Mouse (Mus musculus) neural tube, embryonic 11.5 days (tissue): Measurements from ENCODE around the gene 1500015O10Rik. TPM values are rescaled to one million over a fixed set of nuclear protein-coding genes. Genes with fewer than 3 reads are reported as not detected.

ENCODE experiments used
- ATAC-seq: fragments of 200-750 bp; cut with Nextera tagmentation; 2 replicates; pipeline ENCODE4 v1.8.0; 2017; ENCODE audit warnings: moderate number of reproducible peaks, mild to moderate bottlenecking, moderate TSS enrichment, moderate library complexity; ENCODE audit not compliant: insufficient read depth, low FRiP score, low TSS enrichment
- DNase-seq: peaks from one replicate; pipeline ENCODE4 v3.0.0-alpha.2; 2015; ENCODE audit warnings: low spot score
- H3K27ac ChIP-seq: fragments of 300-500 bp; sonication (generic); 2 replicates; pipeline ENCODE4 v1.5.1; 2014; ENCODE audit warnings: low read depth, mild to moderate bottlenecking, low read length
- H3K27me3 ChIP-seq: fragments of 300-500 bp; sonication (generic); 2 replicates; pipeline ENCODE4 v1.6.1; 2014; ENCODE audit warnings: mild to moderate bottlenecking, low read length, mixed read lengths; ENCODE audit not compliant: control insufficient read depth, insufficient read depth
- H3K36me3 ChIP-seq: fragments of 300-500 bp; sonication (generic); 2 replicates; pipeline ENCODE4 v1.6.1; 2014; ENCODE audit warnings: mild to moderate bottlenecking, low read length, moderate library complexity, mixed read lengths; ENCODE audit not compliant: control insufficient read depth, insufficient read depth
- H3K4me1 ChIP-seq: fragments of 300-500 bp; sonication (generic); 2 replicates; pipeline ENCODE4 v1.6.1; 2014; ENCODE audit warnings: low read length, mixed read lengths; ENCODE audit not compliant: control insufficient read depth, insufficient read depth
- H3K4me2 ChIP-seq: fragments of 300-500 bp; sonication (generic); 2 replicates; pipeline ENCODE4 v1.6.1; 2014; ENCODE audit warnings: low read depth, mild to moderate bottlenecking, moderate library complexity
- H3K4me3 ChIP-seq: fragments of 300-500 bp; sonication (generic); 2 replicates; pipeline ENCODE4 v1.5.1; 2014; ENCODE audit warnings: low read depth, low read length
- H3K9ac ChIP-seq: fragments of 300-500 bp; sonication (generic); 2 replicates; pipeline ENCODE4 v1.6.1; 2014; ENCODE audit warnings: mild to moderate bottlenecking, low read length
- H3K9me3 ChIP-seq: fragments of 300-500 bp; sonication (generic); 2 replicates; pipeline ENCODE4 v1.6.1; 2016; ENCODE audit warnings: low read length; ENCODE audit not compliant: control insufficient read depth
- WGBS: fragments of 180-500 bp; shearing (Covaris S2); extraction: QIAGEN DNeasy Blood & Tissue Kit; methylation state at CpG from one replicate; pipeline ENCODE4 v1.1.7; 2014; 5-methylcytosine and 5-hydroxymethylcytosine counted together
- polyA plus RNA-seq: library from polyadenylated mRNA; unstranded; fragments of >200 nt; fragmentation: Nextera tagmentation; extraction: Ambion mirVana; gene quantifications from 2 replicates; pipeline ENCODE4 v1.2.1, GENCODE M21; 2014

The 1500015O10Rik gene
- polyA plus RNA-seq, 1 experiment from 2014 or later: 0.27 TPM

DNA sequence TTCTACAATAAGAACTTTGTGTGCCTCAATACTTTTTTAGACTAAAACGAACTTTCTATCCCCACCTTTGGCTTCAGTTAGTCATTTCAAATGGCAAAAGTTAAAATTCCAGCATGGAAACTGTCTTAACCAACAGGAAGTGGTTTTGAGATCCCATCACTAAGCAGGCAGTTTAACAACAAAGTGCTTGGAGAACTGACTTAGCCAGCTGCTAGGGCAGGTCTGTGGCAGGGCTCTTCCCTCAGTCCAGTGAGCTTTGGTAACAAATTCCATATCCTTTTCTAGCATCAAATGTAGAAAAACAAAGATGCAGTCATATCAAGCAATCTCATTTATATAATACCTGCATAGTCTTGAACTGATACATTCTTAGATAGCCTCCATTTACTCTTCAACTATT lies 7.9 kb upstream of the 1500015O10Rik start:
- H3K36me3 ChIP-seq: no peaks in the 10 kb centered on the region
- H3K9ac ChIP-seq: no peak overlapping the region
- no peaks in the 10 kb centered on the region for H3K4me1 ChIP-seq
- no peak overlapping the region for H3K4me2 ChIP-seq
- 74% methylated on average over 1 of the region's 1 CpGs for WGBS
- ATAC-seq (no peak), DNase-seq (no peak)
- H3K27ac ChIP-seq: no peak overlapping the region
- H3K4me3 ChIP-seq: no peak overlapping the region
- H3K9me3 ChIP-seq: no peaks in the 10 kb centered on the region
- no peaks in the 10 kb centered on the region for H3K27me3 ChIP-seq

DNA sequence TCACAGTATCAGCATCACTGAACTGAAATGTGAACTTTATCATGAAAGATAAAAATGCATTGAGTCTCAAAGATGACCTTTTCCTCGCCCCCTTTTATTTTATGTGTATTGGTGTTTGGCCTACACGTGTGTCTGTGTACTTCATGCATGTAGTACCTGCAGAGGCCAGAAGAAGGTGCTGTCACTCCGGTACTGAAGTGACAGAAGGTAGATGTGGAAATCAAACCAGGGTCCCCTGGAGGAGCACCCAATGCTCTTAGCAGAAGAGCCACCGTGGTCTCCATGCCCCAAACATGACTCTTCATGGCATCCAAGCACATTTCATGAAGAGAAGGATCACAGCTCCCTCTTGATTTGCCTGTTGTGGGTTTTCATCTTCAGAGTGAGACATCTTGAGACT lies 1.7 kb downstream of the 1500015O10Rik start:
- DNase-seq: no peak
- H3K9ac ChIP-seq: no peak overlapping the region
- H3K4me3 ChIP-seq: no peak overlapping the region
- no peaks in the 10 kb centered on the region for H3K27me3 ChIP-seq
- no peaks in the 10 kb centered on the region for H3K36me3 ChIP-seq
- 89% methylated on average over 4 of the region's 4 CpGs for WGBS
- no peak for ATAC-seq
- no peaks in the 10 kb centered on the region for H3K9me3 ChIP-seq
- no peaks in the 10 kb centered on the region for H3K4me1 ChIP-seq
- no peak overlapping the region for H3K4me2 ChIP-seq
- no peak overlapping the region for H3K27ac ChIP-seq

DNA sequence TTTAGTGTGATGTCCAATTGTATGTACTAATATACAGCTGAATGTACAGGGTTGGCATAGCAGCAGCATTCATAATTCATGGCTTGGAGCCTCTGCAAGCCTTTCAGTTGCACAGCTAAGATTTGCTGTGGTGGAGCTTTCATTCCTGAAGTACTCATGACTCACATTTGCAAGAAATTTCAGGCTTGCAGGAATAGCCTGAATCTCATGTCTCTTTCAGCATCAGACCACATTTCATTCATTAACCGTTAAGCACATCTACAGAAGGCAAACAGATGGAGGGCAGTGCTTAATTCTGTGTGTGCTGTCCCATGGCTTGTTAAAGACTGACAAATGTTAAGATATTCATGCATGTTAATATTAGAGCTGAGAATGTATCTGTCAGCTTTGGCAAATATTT lies 2.3 kb downstream of the 1500015O10Rik start:
- WGBS: 88% methylated on average over 1 of the region's 1 CpGs
- Histone ChIP-seq H3K36me3 (no peaks in the 10 kb centered on the region), H3K9me3 (no peaks in the 10 kb centered on the region), H3K27me3 (no peaks in the 10 kb centered on the region), H3K4me2 (no peak overlapping the region), H3K9ac (no peak overlapping the region), H3K4me3 (no peak overlapping the region), H3K4me1 (no peaks in the 10 kb centered on the region), H3K27ac (no peak overlapping the region)
- DNase-seq (no peak), ATAC-seq (no peak)

DNA sequence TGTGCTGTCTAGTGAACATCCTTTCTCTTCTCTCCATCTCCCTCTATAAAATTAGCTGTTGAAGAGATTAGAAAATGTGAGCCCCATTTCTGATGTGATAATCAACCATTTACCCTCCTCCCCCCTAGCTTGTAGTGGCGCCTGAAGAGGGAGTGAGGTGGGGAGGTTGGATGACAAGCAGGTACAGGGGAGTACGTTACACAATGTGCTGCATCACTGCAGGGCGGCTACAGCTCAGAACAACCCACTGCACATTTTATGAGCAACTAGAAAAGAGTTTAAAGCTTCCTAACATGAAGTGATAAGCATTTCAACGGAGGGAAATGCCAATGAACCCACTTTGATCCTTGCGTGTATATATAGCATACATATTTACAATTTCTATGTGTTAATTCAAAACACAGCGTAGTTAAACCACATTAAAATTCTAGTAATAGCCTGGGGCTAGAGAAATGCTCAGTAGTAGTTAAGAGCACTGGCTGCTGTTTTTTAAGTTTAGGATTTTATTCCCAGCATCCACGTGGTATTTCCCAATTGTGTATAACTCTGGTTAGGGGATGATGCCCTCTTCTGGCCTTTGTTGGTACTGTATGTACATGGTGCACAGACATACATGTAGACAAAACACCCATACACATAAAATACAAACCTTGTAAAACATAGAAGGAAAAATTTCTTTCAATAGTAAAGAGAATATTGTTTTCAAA lies 7.6 kb downstream of the 1500015O10Rik start:
- Histone ChIP-seq H3K4me3 (no peak overlapping the region), H3K4me2 (no peak overlapping the region), H3K27me3 (no peaks in the 10 kb centered on the region), H3K9me3 (no peaks in the 10 kb centered on the region), H3K9ac (no peak overlapping the region), H3K4me1 (no peaks in the 10 kb centered on the region), H3K27ac (no peak overlapping the region), H3K36me3 (no peaks in the 10 kb centered on the region)
- DNase-seq (peak; percentile 41), ATAC-seq (peak; percentile 75; the same call in 1 of the 2 replicates)
- WGBS: 74% methylated on average over 7 of the region's 7 CpGs

DNA sequence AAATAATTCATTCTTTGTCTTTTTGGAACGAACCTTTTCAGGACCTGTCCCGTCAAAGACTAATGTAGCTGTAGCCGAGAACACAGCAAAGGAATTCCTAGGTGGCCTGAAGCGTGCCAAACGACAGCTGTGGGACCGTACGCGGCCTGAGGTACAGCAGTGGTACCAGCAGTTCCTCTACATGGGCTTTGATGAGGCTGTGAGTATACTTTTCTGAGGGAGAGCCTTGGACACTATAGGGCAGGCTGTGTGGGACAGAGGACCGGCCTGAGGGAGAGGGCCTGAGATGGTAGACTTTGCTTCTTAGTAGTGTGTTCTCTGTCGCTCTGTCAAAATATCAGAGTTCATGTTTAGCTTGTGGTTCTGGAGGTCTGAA lies 8.1 kb downstream of the 1500015O10Rik start:
- H3K4me1 ChIP-seq: no peaks in the 10 kb centered on the region
- no peaks in the 10 kb centered on the region for H3K36me3 ChIP-seq
- H3K27ac ChIP-seq: no peak overlapping the region
- H3K27me3 ChIP-seq: no peaks in the 10 kb centered on the region
- H3K4me3 ChIP-seq: no peak overlapping the region
- 87% methylated on average over 10 of the region's 10 CpGs for WGBS
- no peak overlapping the region for H3K4me2 ChIP-seq
- ATAC-seq: peak; percentile 48; the same call in 1 of the 2 replicates
- H3K9me3 ChIP-seq: no peaks in the 10 kb centered on the region
- H3K9ac ChIP-seq: no peak overlapping the region
- no peak for DNase-seq

DNA sequence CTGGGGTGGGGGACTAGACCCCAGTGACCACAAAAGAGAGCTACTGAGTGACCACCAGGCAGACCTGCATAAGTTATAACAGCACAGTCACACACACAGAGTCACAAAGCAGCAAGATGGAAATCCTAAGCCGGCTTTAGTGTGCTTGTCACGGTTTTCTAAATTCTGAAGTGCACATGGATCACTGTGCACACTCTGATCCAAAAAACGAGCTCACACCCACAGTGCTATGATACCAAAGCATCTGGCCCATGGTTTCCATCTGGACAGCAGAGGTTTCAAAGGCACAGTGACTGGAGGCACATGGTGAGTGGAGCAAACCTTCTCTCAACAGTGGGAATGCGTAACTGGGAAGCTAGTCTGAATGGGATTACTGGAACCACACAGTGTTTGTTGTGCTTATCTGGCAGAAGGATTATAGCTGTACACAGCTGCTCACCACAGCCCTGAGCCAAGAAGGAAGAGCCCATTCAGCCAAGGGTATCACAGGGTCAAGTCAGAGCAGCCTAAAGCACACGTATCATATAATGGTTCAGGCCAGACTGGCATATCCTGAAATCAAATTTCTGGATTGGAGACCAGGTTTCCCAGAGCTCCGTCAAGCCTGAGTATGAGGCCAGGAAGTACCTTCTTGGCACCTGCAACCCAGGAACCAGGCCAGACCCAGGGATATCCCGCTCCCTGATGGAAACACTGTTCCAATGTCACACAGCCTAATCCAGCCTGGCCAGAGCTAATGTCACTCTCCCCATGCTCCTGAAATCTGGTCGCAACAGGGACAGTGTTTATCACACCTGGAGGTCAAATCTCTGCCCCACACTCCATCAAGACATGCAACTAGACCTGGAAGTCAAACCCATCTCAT lies 24.3 kb downstream of the 1500015O10Rik start:
- H3K9ac ChIP-seq: no peak overlapping the region
- no peak overlapping the region for H3K4me3 ChIP-seq
- no peak overlapping the region for H3K4me2 ChIP-seq
- no peaks in the 10 kb centered on the region for H3K9me3 ChIP-seq
- no peaks in the 10 kb centered on the region for H3K36me3 ChIP-seq
- H3K27ac ChIP-seq: no peak overlapping the region
- 92% methylated on average over 8 of the region's 8 CpGs for WGBS
- ATAC-seq (no peak), DNase-seq (no peak)
- no peaks in the 10 kb centered on the region for H3K27me3 ChIP-seq
- no peaks in the 10 kb centered on the region for H3K4me1 ChIP-seq

DNA sequence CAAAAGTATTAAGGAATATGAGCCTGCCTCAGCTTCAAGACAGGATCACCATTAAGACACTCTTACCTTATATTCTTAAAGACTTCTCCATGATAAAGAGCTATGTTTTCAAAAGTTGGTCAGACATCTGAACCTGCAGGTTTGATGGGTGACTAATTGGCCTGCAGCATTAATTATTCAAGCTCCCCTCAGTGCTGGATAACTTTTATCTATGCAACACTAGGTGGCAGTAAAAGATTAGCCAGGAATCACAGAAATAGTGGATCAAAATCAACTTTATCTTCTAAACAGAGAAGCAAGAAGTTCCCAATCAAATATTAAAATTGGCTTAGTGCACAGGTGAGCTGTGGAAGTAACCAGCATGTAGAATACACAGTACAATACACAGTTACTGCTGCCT lies 29.7 kb downstream of the 1500015O10Rik start:
- ATAC-seq (no peak), DNase-seq (no peak)
- Histone ChIP-seq H3K9me3 (no peaks in the 10 kb centered on the region), H3K4me3 (no peak overlapping the region), H3K27ac (no peak overlapping the region), H3K4me2 (no peak overlapping the region), H3K27me3 (no peaks in the 10 kb centered on the region), H3K4me1 (no peaks in the 10 kb centered on the region), H3K9ac (no peak overlapping the region), H3K36me3 (no peaks in the 10 kb centered on the region)

DNA sequence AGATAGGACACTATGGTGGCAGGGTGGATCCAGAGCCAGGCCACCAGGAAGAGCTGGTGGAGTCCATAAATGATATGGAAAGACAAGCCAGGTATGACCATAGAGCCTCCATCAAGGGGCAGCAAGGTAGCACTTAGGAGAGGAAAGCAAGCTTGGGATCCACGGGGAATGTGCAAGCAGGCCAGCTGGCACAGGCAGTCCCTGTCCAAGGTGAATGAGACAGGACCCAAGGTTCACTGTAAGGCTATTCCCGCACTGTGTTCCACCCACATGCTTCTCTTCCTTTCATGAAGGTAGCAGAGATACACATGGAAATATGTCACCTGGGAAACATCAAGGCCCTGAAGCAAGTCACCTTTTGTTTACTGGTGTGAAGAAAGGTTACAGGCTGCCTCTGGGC lies 34.1 kb downstream of the 1500015O10Rik start:
- Histone ChIP-seq H3K9ac (no peak overlapping the region), H3K27ac (no peak overlapping the region), H3K36me3 (no peaks in the 10 kb centered on the region), H3K4me1 (no peaks in the 10 kb centered on the region), H3K4me3 (no peak overlapping the region), H3K27me3 (no peaks in the 10 kb centered on the region), H3K9me3 (no peaks in the 10 kb centered on the region), H3K4me2 (no peak overlapping the region)
- ATAC-seq (no peak), DNase-seq (no peak)
- WGBS: 98% methylated on average over 2 of the region's 2 CpGs

DNA sequence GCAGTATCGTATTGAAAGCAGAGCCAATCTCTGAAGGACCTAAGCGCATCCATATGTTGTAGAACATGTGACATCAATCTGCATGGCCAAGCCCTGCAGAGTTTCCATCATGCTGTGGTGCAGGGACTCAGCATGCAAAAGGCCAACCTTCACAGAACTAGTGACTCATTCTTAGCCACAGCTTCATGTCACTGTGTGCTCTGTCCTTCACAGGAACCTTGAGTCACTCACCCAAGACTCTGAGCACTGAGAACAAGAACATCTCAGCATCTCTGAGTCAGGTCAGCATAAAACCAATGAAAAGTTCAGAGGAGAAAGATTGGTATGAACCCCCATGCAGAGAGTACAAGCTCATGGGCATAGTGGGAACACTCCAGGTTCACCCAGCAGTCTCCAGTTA lies 35.9 kb downstream of the 1500015O10Rik start:
- Histone ChIP-seq H3K36me3 (no peaks in the 10 kb centered on the region), H3K9ac (no peak overlapping the region), H3K4me3 (no peak overlapping the region), H3K27me3 (no peaks in the 10 kb centered on the region), H3K9me3 (no peaks in the 10 kb centered on the region), H3K4me1 (no peaks in the 10 kb centered on the region), H3K4me2 (no peak overlapping the region), H3K27ac (no peak overlapping the region)
- DNase-seq: no peak
- no peak for ATAC-seq
- 85% methylated on average over 2 of the region's 2 CpGs for WGBS
